Mouse (Mus musculus): ENCODE results near the gene Ccdc3. TPM values are rescaled to one million over a fixed set of nuclear protein-coding genes. Genes with fewer than 3 reads are reported as not detected.

Ccdc3 gene
- polyA plus RNA-seq, 1 experiment from 2014 or later: 1.4 TPM

- DNase-seq (peak; percentile 22), ATAC-seq (ENCODE audit: insufficient read depth) (no peak; the same call in 1 of the 2 replicates)
- H3K4me1 ChIP-seq (ENCODE audit: insufficient read depth): no peaks in the 10 kb centered on the region
- no peaks in the 10 kb centered on the region for H3K36me3 ChIP-seq (ENCODE audit: insufficient read depth)
- no peak overlapping the region for H3K9ac ChIP-seq
- H3K4me2 ChIP-seq: no peak overlapping the region
- peak; percentile 45 for TF ChIP-seq CTCF (IDR thresholded peaks at IDR 0.05; ENCODE audit: low read depth)
- H3K4me3 ChIP-seq (ENCODE audit: low read depth, low read length): no peak overlapping the region
- no peak overlapping the region for H3K27ac ChIP-seq (ENCODE audit: low read depth)
- 66% methylated on average over 11 of the region's 11 CpGs for WGBS
- H3K9me3 ChIP-seq (ENCODE audit: low read depth, low read length): no peaks in the 10 kb centered on the region
- no peaks in the 10 kb centered on the region for H3K27me3 ChIP-seq (ENCODE audit: insufficient read depth, low read length)
Observed at GRCm38 (mm10) chr2:5161002-5161745, 23.6 kb downstream of the Ccdc3 start.

- Histone ChIP-seq H3K27me3 (ENCODE audit: insufficient read depth, low read length) (no peaks in the 10 kb centered on the region), H3K4me2 (no peak overlapping the region), H3K27ac (ENCODE audit: low read depth) (no peak overlapping the region), H3K4me3 (ENCODE audit: low read depth, low read length) (no peak overlapping the region), H3K4me1 (ENCODE audit: insufficient read depth) (no peaks in the 10 kb centered on the region), H3K36me3 (ENCODE audit: insufficient read depth) (no peaks in the 10 kb centered on the region), H3K9ac (no peak overlapping the region), H3K9me3 (ENCODE audit: low read depth, low read length) (no peaks in the 10 kb centered on the region)
- no peak for TF ChIP-seq CTCF (IDR thresholded peaks at IDR 0.05; ENCODE audit: low read depth)
- WGBS: 67% methylated on average over 3 of the region's 3 CpGs
- no peak for ATAC-seq (ENCODE audit: insufficient read depth)
- DNase-seq: no peak
Observed at GRCm38 (mm10) chr2:5161908-5162674, 24.5 kb downstream of the Ccdc3 start.

- H3K9me3 ChIP-seq (ENCODE audit: low read depth, low read length): no peaks in the 10 kb centered on the region
- WGBS: 50% methylated on average over 5 of the region's 5 CpGs
- H3K27me3 ChIP-seq (ENCODE audit: insufficient read depth, low read length): no peaks in the 10 kb centered on the region
- H3K4me2 ChIP-seq: no peak overlapping the region
- H3K27ac ChIP-seq (ENCODE audit: low read depth): no peak overlapping the region
- ATAC-seq (ENCODE audit: insufficient read depth) (no peak), DNase-seq (no peak)
- no peak for TF ChIP-seq CTCF (IDR thresholded peaks at IDR 0.05; ENCODE audit: low read depth)
- H3K9ac ChIP-seq: no peak overlapping the region
- H3K36me3 ChIP-seq (ENCODE audit: insufficient read depth): no peaks in the 10 kb centered on the region
- no peaks in the 10 kb centered on the region for H3K4me1 ChIP-seq (ENCODE audit: insufficient read depth)
- no peak overlapping the region for H3K4me3 ChIP-seq (ENCODE audit: low read depth, low read length)
Observed at GRCm38 (mm10) chr2:5162756-5163155, 25.2 kb downstream of the Ccdc3 start.

GRCm38 (mm10) chr2:5165941-5166361, 28.4 kb downstream of the Ccdc3 start:
- H3K36me3 ChIP-seq (ENCODE audit: insufficient read depth): no peaks in the 10 kb centered on the region
- H3K9ac ChIP-seq: no peak overlapping the region
- 40% methylated on average over 4 of the region's 4 CpGs for WGBS
- no peak for TF ChIP-seq CTCF (IDR thresholded peaks at IDR 0.05; ENCODE audit: low read depth)
- ATAC-seq (ENCODE audit: insufficient read depth) (no peak), DNase-seq (no peak)
- no peaks in the 10 kb centered on the region for H3K9me3 ChIP-seq (ENCODE audit: low read depth, low read length)
- no peak overlapping the region for H3K4me2 ChIP-seq
- no peak overlapping the region for H3K4me3 ChIP-seq (ENCODE audit: low read depth, low read length)
- H3K27me3 ChIP-seq (ENCODE audit: insufficient read depth, low read length): no peaks in the 10 kb centered on the region
- H3K27ac ChIP-seq (ENCODE audit: low read depth): no peak overlapping the region
- H3K4me1 ChIP-seq (ENCODE audit: insufficient read depth): no peaks in the 10 kb centered on the region

- ATAC-seq (ENCODE audit: insufficient read depth): no peak
- Histone ChIP-seq H3K4me1 (ENCODE audit: insufficient read depth) (no peaks in the 10 kb centered on the region), H3K9me3 (ENCODE audit: low read depth, low read length) (no peaks in the 10 kb centered on the region), H3K27me3 (ENCODE audit: insufficient read depth, low read length) (no peaks in the 10 kb centered on the region), H3K27ac (ENCODE audit: low read depth) (no peak overlapping the region), H3K4me2 (no peak overlapping the region), H3K36me3 (ENCODE audit: insufficient read depth) (no peaks in the 10 kb centered on the region), H3K9ac (no peak overlapping the region), H3K4me3 (ENCODE audit: low read depth, low read length) (no peak overlapping the region)
- TF ChIP-seq CTCF (IDR thresholded peaks at IDR 0.05; ENCODE audit: low read depth): no peak
- DNase-seq: no peak
- WGBS: 80% methylated on average over 2 of the region's 2 CpGs
Observed at GRCm38 (mm10) chr2:5166796-5167195, 29.2 kb downstream of the Ccdc3 start.

GRCm38 (mm10) chr2:5170815-5171214, 33.2 kb downstream of the Ccdc3 start:
- DNase-seq (no peak), ATAC-seq (ENCODE audit: insufficient read depth) (no peak)
- Histone ChIP-seq H3K4me1 (ENCODE audit: insufficient read depth) (no peaks in the 10 kb centered on the region), H3K27ac (ENCODE audit: low read depth) (no peak overlapping the region), H3K4me2 (no peak overlapping the region), H3K4me3 (ENCODE audit: low read depth, low read length) (no peak overlapping the region), H3K36me3 (ENCODE audit: insufficient read depth) (no peaks in the 10 kb centered on the region), H3K9me3 (ENCODE audit: low read depth, low read length) (no peaks in the 10 kb centered on the region), H3K27me3 (ENCODE audit: insufficient read depth, low read length) (no peaks in the 10 kb centered on the region), H3K9ac (no peak overlapping the region)
- WGBS: 65% methylated on average over 4 of the region's 4 CpGs
- no peak for TF ChIP-seq CTCF (IDR thresholded peaks at IDR 0.05; ENCODE audit: low read depth)

- Histone ChIP-seq H3K36me3 (ENCODE audit: insufficient read depth) (no peaks in the 10 kb centered on the region), H3K4me3 (ENCODE audit: low read depth, low read length) (no peak overlapping the region), H3K27me3 (ENCODE audit: insufficient read depth, low read length) (no peaks in the 10 kb centered on the region), H3K9me3 (ENCODE audit: low read depth, low read length) (no peaks in the 10 kb centered on the region), H3K9ac (no peak overlapping the region), H3K4me2 (no peak overlapping the region), H3K27ac (ENCODE audit: low read depth) (no peak overlapping the region), H3K4me1 (ENCODE audit: insufficient read depth) (no peaks in the 10 kb centered on the region)
- WGBS: 59% methylated on average over 5 of the region's 5 CpGs
- ATAC-seq (ENCODE audit: insufficient read depth) (no peak), DNase-seq (no peak)
- TF ChIP-seq CTCF (IDR thresholded peaks at IDR 0.05; ENCODE audit: low read depth): no peak
Observed at GRCm38 (mm10) chr2:5171301-5172000, 33.9 kb downstream of the Ccdc3 start.
